Mouse (Mus musculus): ENCODE results near the gene Fbxo39.

Fbxo39 gene

DNA sequence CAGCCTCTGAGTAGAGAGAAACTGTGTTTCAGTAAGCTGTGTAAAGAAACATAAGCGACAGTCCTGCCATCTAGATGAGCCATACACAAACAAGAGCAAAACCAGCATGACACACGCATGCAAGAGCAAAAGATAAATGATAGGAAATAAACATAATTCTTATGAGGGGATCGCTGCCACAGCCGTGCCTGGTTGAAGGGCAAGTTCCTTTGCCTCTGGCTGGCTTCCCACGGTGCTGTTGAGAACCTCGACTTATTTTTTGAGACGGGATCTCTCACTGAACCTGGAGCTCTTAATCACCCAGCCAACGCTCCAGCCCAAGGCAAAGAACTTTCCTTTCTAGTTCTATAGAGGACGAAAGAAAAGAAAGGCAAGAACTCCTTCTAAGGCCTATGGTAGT lies 51.9 kb downstream of the Fbxo39 start:
- DNase-seq, result no peak

DNA sequence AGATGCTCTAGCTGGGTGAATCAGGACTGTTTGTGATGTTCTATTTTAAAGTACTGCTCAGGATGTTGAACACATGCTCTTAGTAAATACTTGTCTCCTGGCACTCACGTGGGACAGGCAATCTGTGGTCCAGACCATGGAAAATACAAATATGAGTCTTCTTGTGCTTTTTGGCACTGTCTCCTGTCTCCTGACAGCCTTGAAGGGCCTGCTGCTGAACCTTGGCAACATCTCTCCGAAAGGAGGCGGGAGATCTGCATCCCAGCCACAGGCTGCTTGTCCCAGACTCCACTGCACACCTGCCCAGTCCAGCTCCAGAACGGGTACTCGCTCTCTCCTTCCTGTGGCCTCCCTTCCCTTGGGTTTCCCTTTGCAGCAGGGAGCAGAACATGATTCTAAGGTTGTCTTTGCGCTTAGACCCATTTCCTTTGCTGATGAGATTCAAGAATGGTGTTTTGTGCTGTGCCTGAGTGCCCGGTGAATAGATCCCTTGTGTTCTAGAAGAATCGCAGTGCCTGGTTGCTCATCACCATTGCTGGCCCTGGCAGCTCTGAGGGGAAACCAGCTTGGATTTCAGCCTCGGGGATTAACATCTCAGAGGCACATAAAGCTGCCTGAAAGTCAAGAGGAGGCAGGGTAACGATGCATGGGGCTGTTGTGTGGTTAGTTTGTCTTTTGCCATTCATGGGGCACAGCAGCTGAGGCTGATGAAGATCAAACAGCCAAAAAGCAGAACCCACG lies 53.9 kb downstream of the Fbxo39 start:
- no peak for DNase-seq
